Mouse (Mus musculus) cerebellum, adult 18-20 months (tissue): ENCODE data around the gene Abca9.

ENCODE experiments used
- DNase-seq, 2 experiments: peaks; one replicate each; pipeline ENCODE4 v3.0.0; 2021

The Abca9 gene

GRCm38 (mm10) chr11:110060127-110060526 lies 107.9 kb downstream of the Abca9 start:
- no peak for DNase-seq

- DNase-seq: no peak
Observed at GRCm38 (mm10) chr11:110053681-110054080, 114.3 kb downstream of the Abca9 start.
